Mouse (Mus musculus) heart, embryonic 12.5 days (tissue): ENCODE measurements around the gene Utp6. TPM values are rescaled to one million over a fixed set of nuclear protein-coding genes. Genes with fewer than 3 reads are reported as not detected.
"Not testable (repeated sequence)": the region's sequence is repeated elsewhere in the genome, so short reads cannot be mapped to it uniquely, and the experiment has no call there.

Source experiments
- ATAC-seq: fragments of 200-750 bp; cut with Nextera tagmentation; 2 replicates; pipeline ENCODE4 v1.8.0; 2017; ENCODE audit warnings: moderate TSS enrichment, moderate library complexity; ENCODE audit not compliant: insufficient number of reproducible peaks, low FRiP score
- H3K27ac ChIP-seq: fragments of 300-500 bp; sonication (generic); 2 replicates; pipeline ENCODE4 v1.5.1; 2016; ENCODE audit warnings: mild to moderate bottlenecking, moderate library complexity; ENCODE audit not compliant: poor library complexity, severe bottlenecking
- H3K27me3 ChIP-seq: fragments of 300-500 bp; sonication (generic); replicated peaks from 2 replicates; pipeline ENCODE4 v1.6.1; 2016; ENCODE audit warnings: mild to moderate bottlenecking, moderate library complexity
- H3K36me3 ChIP-seq: fragments of 300-500 bp; sonication (generic); 2 replicates; pipeline ENCODE4 v1.6.1; 2016; ENCODE audit warnings: mild to moderate bottlenecking, moderate library complexity
- H3K4me1 ChIP-seq: fragments of 300-500 bp; sonication (generic); replicated peaks from 2 replicates; pipeline ENCODE4 v1.6.1; 2016; ENCODE audit warnings: mild to moderate bottlenecking
- H3K4me2 ChIP-seq: fragments of 300-500 bp; sonication (generic); 2 replicates; pipeline ENCODE4 v1.6.1; 2016; ENCODE audit warnings: mild to moderate bottlenecking, moderate library complexity
- H3K4me3 ChIP-seq: fragments of 300-500 bp; sonication (generic); 2 replicates; pipeline ENCODE4 v1.5.1; 2016; ENCODE audit warnings: mild to moderate bottlenecking
- H3K9ac ChIP-seq: fragments of 300-500 bp; sonication (generic); 2 replicates; pipeline ENCODE4 v1.6.1; 2016; ENCODE audit warnings: mild to moderate bottlenecking, moderate library complexity
- H3K9me3 ChIP-seq: fragments of 300-500 bp; sonication (generic); replicated peaks from 2 replicates; pipeline ENCODE4 v1.6.1; 2016; ENCODE audit warnings: mild to moderate bottlenecking, moderate library complexity
- WGBS: fragments of 180-500 bp; shearing (Covaris S2); methylation state at CpG from one replicate; pipeline ENCODE4 v1.1.7; 2016; 5-methylcytosine and 5-hydroxymethylcytosine counted together
- polyA plus RNA-seq: library from polyadenylated mRNA; unstranded; fragments of >200 nt; fragmentation: Nextera tagmentation; extraction: Ambion mirVana; gene quantifications from 2 replicates; pipeline ENCODE4 v1.2.1, GENCODE M21; 2016

Gene Utp6
- polyA plus RNA-seq, 1 experiment from 2014 or later = 39.1 TPM

GRCm38 (mm10) chr11:79977061-79977460 is 14.9 kb upstream of the Utp6 start:
- not testable (repeated sequence) for H3K27me3 ChIP-seq, H3K9me3 ChIP-seq, H3K4me1 ChIP-seq, ATAC-seq, H3K4me3 ChIP-seq, H3K27ac ChIP-seq, H3K36me3 ChIP-seq, H3K9ac ChIP-seq, H3K4me2 ChIP-seq
- whole genome bisulfite sequencing = 93% methylated on average over 14 of the region's 14 CpGs

- not testable (repeated sequence) for H3K9ac ChIP-seq, H3K4me3 ChIP-seq, H3K27ac ChIP-seq, H3K9me3 ChIP-seq, H3K27me3 ChIP-seq, H3K4me1 ChIP-seq, ATAC-seq, H3K4me2 ChIP-seq, H3K36me3 ChIP-seq
- 78% methylated on average over 6 of the region's 6 CpGs for WGBS
Observed at GRCm38 (mm10) chr11:79976645-79977044, 14.5 kb upstream of the Utp6 start.

DNA sequence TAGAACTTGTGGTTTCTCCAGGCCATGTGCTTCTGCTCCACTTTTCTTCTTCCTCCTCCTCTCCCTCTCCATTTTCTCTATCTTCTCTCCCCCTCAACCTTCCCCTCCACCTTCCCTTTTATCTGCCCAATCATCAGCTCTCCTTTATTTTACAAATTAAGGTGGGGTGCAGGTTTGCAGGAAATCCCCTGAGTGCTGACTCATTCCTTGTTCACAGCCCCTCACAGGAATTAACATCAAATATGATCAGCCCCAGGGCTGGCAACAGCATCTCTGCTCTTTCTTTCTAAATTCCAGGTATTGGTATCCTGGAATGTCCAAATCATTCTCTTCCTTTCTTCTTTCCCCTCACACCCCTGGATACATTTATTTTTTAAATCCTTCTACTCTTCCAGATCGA is 14.0 kb upstream of the Utp6 start:
- Histone ChIP-seq H3K4me1 (peaks cover 6% of the 10 kb centered on the region), H3K27ac (no peak overlapping the region), H3K27me3 (peaks cover 5% of the 10 kb centered on the region), H3K4me3 (no peak overlapping the region), H3K9ac (no peak overlapping the region), H3K4me2 (no peak overlapping the region), H3K36me3 (no peaks in the 10 kb centered on the region), H3K9me3 (no peaks in the 10 kb centered on the region)
- 79% methylated on average over 1 of the region's 1 CpGs for WGBS
- ATAC-seq = no peak

DNA sequence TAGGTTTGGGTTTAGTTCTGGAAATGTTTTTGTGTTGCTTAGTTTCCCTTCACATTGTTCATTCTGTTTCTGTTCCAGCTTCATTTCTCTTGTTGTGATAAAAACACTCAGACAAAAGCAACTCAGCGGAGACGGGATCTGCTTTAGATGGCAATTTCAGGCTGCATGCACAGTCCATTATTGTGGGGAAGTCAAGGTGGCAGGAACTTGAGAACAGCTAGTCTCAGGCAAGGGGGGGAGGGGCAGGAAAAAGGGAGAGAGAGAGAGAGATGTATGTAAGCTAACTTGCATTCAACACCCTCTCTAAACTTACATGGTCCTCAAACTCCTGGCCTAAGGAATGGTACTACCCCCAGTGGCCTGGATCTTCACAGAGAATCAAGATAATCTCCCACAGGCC is 13.2 kb upstream of the Utp6 start:
- Histone ChIP-seq H3K4me2 (no peak overlapping the region), H3K4me3 (no peak overlapping the region), H3K9ac (no peak overlapping the region), H3K9me3 (no peaks in the 10 kb centered on the region), H3K4me1 (peaks cover 6% of the 10 kb centered on the region), H3K27me3 (peaks cover 5% of the 10 kb centered on the region), H3K27ac (no peak overlapping the region), H3K36me3 (no peaks in the 10 kb centered on the region)
- ATAC-seq = no peak
- WGBS = 72% methylated on average over 2 of the region's 2 CpGs

- under 1% methylated on average over 41 of the region's 41 CpGs for WGBS
- H3K27ac ChIP-seq = no peak overlapping the region
- ATAC-seq = peak; percentile 33; the same call in 1 of the 2 replicates
Observed at GRCm38 (mm10) chr11:79973626-79974476, 11.7 kb upstream of the Utp6 start.

GRCm38 (mm10) chr11:79973133-79973532 is 10.9 kb upstream of the Utp6 start:
- H3K27ac ChIP-seq = no peak overlapping the region
- H3K4me3 ChIP-seq = peak overlapping the region; percentile 51
- 0 out of 2 replicates have a peak overlapping the region, but pooled peaks have one; percentile 67 for H3K9ac ChIP-seq
- H3K9me3 ChIP-seq = no peaks in the 10 kb centered on the region
- H3K36me3 ChIP-seq = no peaks in the 10 kb centered on the region
- peaks cover 6% of the 10 kb centered on the region for H3K4me1 ChIP-seq
- H3K4me2 ChIP-seq = peak overlapping the region; percentile 83
- 15% methylated on average over 8 of the region's 8 CpGs for WGBS
- ATAC-seq = no peak
- H3K27me3 ChIP-seq = peaks cover 5% of the 10 kb centered on the region

More at GRCm38 (mm10) chr11:79973626-79974476, 11.7 kb upstream of the Utp6 start:
- Histone ChIP-seq H3K27me3 (peaks cover 5% of the 10 kb centered on the region), H3K9ac (peak overlapping the region; percentile 67), H3K4me2 (peak overlapping the region; percentile 83), H3K4me1 (peaks cover 6% of the 10 kb centered on the region), H3K9me3 (no peaks in the 10 kb centered on the region), H3K36me3 (no peaks in the 10 kb centered on the region), H3K4me3 (peak overlapping the region; percentile 51)

- Histone ChIP-seq H3K36me3 (no peaks in the 10 kb centered on the region), H3K4me1 (no peaks in the 10 kb centered on the region), H3K4me2 (no peak overlapping the region), H3K9me3 (no peaks in the 10 kb centered on the region), H3K9ac (no peak overlapping the region), H3K27me3 (no peaks in the 10 kb centered on the region), H3K4me3 (no peak overlapping the region), H3K27ac (no peak overlapping the region)
- no peak for ATAC-seq
- 70% methylated on average over 10 of the region's 10 CpGs for WGBS
Observed at GRCm38 (mm10) chr11:79967752-79968151, 5.6 kb upstream of the Utp6 start.

GRCm38 (mm10) chr11:79965896-79966295 is 3.7 kb upstream of the Utp6 start:
- Histone ChIP-seq H3K4me3 (no peak overlapping the region), H3K9me3 (no peaks in the 10 kb centered on the region), H3K4me1 (peaks cover 5% of the 10 kb centered on the region), H3K9ac (no peak overlapping the region), H3K27ac (no peak overlapping the region), H3K36me3 (no peaks in the 10 kb centered on the region), H3K27me3 (no peaks in the 10 kb centered on the region), H3K4me2 (no peak overlapping the region)
- whole genome bisulfite sequencing = 61% methylated on average over 8 of the region's 8 CpGs
- ATAC-seq = no peak

DNA sequence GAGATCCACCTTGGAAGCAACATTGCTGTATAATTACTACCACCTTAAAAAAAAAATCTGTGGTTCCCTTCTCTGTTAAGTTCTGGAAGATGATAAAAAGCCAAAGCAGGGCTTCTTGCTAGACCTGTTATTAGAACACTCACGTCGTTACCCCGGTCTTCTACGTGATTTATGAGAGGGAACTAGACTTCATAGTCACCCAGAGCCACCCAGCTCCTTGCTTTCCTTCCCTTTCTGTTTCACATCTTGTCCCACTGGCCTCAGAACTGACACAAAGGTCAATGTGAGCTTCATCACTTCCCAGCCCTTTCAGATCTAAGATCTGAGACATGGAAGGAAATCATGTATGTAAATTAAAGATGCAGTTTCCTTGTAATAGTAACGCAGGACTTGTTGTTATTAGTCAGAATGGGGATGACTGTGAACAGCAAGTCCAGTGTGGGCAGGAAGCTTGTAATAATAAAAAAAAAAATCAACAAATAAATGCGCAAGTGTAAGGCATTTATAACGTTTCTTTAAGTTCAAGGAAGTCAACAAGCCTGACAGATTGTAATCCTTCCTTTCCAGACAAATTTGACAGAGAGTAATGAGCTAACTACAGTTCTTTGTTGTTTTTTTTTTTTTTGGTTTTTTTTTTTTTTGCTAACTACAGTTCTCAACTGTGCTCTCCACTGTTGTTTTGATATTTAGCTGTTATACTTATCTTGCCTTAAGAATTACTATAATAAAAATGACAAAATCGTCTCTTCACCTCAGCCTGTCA is 1.2 kb upstream of the Utp6 start:
- H3K36me3 ChIP-seq = peaks cover 12% of the 10 kb centered on the region
- no peak overlapping the region for H3K4me3 ChIP-seq
- H3K27me3 ChIP-seq = no peaks in the 10 kb centered on the region
- no peak overlapping the region for H3K4me2 ChIP-seq
- no peak for ATAC-seq
- H3K9ac ChIP-seq = no peak overlapping the region
- peaks cover 5% of the 10 kb centered on the region for H3K4me1 ChIP-seq
- 59% methylated on average over 8 of the region's 8 CpGs for WGBS
- no peaks in the 10 kb centered on the region for H3K9me3 ChIP-seq
- no peak overlapping the region for H3K27ac ChIP-seq

DNA sequence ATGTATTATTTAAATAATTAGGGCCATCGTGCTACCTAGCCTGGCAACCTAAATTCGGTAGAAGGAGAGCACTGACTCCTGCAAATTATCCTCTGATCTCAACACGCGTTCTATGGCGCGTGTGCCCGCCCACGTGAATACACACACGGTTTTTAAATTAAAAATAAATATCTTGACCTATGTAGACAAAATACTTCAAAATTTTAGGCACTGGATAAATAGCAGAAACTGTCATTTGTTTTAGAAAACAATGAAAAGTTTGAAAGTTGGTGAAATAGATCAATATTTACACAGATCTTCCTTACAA is 640 bp upstream of the Utp6 start:
- H3K4me1 ChIP-seq = peaks cover 5% of the 10 kb centered on the region
- H3K27ac ChIP-seq = no peak overlapping the region
- H3K4me3 ChIP-seq = peak overlapping the region; percentile 76
- WGBS = 9% methylated on average over 9 of the region's 9 CpGs
- peak overlapping the region; percentile 23; the same call in 1 of the 2 replicates for H3K9ac ChIP-seq
- H3K4me2 ChIP-seq = peak overlapping the region; percentile 68
- no peaks in the 10 kb centered on the region for H3K27me3 ChIP-seq
- H3K36me3 ChIP-seq = peaks cover 18% of the 10 kb centered on the region
- no peak for ATAC-seq
- H3K9me3 ChIP-seq = no peaks in the 10 kb centered on the region

GRCm38 (mm10) chr11:79961346-79962124 is 655 bp downstream of the Utp6 start:
- ATAC-seq = no peak; the same call in none of the 2 replicates
- Histone ChIP-seq H3K4me2 (peak overlapping the region; percentile 68), H3K27ac (peak overlapping the region; percentile 58; the same call in 1 of the 2 replicates), H3K9ac (peak overlapping the region; percentile 80), H3K4me1 (peaks cover 5% of the 10 kb centered on the region), H3K4me3 (peak overlapping the region; percentile 76), H3K27me3 (no peaks in the 10 kb centered on the region), H3K36me3 (peaks cover 31% of the 10 kb centered on the region), H3K9me3 (no peaks in the 10 kb centered on the region)
- WGBS = 6% methylated on average over 27 of the region's 27 CpGs
